Mouse (Mus musculus) forebrain, embryonic 14.5 days (tissue): ENCODE data around the gene Cdx2. TPM values are rescaled to one million over a fixed set of nuclear protein-coding genes. Genes with fewer than 3 reads are reported as not detected.

Experiments used
- ATAC-seq: fragments of 200-750 bp; cut with Nextera tagmentation; 2 replicates; pipeline ENCODE4 v1.8.0; 2017; ENCODE audit warnings: mild to moderate bottlenecking, moderate library complexity
- DNase-seq: peaks from one replicate; pipeline ENCODE4 v3.0.0-alpha.2; 2015; ENCODE audit warnings: low spot score
- H3K27ac ChIP-seq: fragments of 300-500 bp; sonication (generic); 2 replicates; pipeline ENCODE4 v1.5.1; 2014; ENCODE audit warnings: low read depth, mild to moderate bottlenecking, control low read depth, low read length, moderate library complexity
- H3K27me3 ChIP-seq: fragments of 300-500 bp; sonication (generic); replicated peaks from 2 replicates; pipeline ENCODE4 v1.6.1; 2014; ENCODE audit warnings: low read length, control low read depth, mixed read lengths; ENCODE audit not compliant: control insufficient read depth, insufficient read depth
- H3K36me3 ChIP-seq: fragments of 300-500 bp; sonication (generic); 2 replicates; pipeline ENCODE4 v1.6.1; 2014; ENCODE audit warnings: low read length, control low read depth; ENCODE audit not compliant: control insufficient read depth, insufficient read depth
- H3K4me1 ChIP-seq: fragments of 300-500 bp; sonication (generic); 2 replicates; pipeline ENCODE4 v1.6.1; 2014; ENCODE audit warnings: antibody characterized with exemption, low read length, control low read depth; ENCODE audit not compliant: control insufficient read depth, insufficient read depth
- H3K4me2 ChIP-seq: fragments of 300-500 bp; sonication (generic); 2 replicates; pipeline ENCODE4 v1.6.1; 2014; ENCODE audit warnings: mild to moderate bottlenecking, control low read depth, low read length
- H3K4me3 ChIP-seq: fragments of 300-500 bp; sonication (generic); 2 replicates; pipeline ENCODE4 v1.5.1; 2014; ENCODE audit warnings: low read depth, low read length, control low read depth
- H3K9ac ChIP-seq: fragments of 300-500 bp; sonication (generic); 2 replicates; pipeline ENCODE4 v1.6.1; 2014; ENCODE audit warnings: mild to moderate bottlenecking, low read length, control low read depth, moderate library complexity
- H3K9me3 ChIP-seq: fragments of 300-500 bp; sonication (generic); replicated peaks from 2 replicates; pipeline ENCODE4 v1.6.1; 2016; ENCODE audit warnings: low read length, control low read depth, mixed read lengths; ENCODE audit not compliant: control insufficient read depth
- WGBS: fragments of 180-500 bp; shearing (Covaris S2); extraction: QIAGEN DNeasy Blood & Tissue Kit; methylation state at CpG from one replicate; pipeline ENCODE4 v1.1.7; 2014; 5-methylcytosine and 5-hydroxymethylcytosine counted together
- polyA plus RNA-seq: library from polyadenylated mRNA; unstranded; fragments of >200 nt; fragmentation: Nextera tagmentation; extraction: Ambion mirVana; gene quantifications from 2 replicates; pipeline ENCODE4 v1.2.1, GENCODE M21; 2014

Gene Cdx2
- polyA plus RNA-seq, 1 experiment from 2014 or later = not detected

DNA sequence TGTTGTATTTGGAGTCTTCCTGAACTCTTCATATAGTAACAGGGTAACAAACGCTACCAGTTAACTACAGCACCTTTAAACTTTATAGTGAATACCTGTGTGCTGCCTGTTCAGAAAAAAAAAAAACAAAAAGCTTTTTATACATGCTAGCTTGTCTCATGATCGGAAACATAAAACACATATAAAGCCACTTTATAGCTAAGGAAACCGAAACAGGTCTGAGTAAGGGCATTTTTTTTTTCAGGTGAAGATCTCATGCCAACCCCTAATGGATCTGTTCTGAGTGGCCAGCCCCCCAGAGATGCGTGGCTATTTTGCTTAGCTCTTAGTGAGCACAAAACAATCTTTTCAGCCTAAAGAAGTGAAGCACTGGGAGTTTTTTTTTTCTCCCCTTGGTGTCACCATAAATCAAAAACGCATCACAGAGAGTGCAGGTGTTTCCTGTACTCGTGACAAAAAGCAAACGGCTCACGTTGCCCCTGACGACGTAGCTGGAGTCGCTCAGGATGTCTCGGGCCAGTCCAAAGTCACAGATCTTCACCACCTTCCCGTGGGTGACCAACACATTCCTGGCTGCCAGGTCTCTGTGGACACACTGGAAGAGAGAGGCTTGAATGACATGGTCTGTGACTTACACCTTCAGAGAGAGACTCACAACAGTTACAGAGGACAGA, 33.8 kb upstream of the Cdx2 start:
- no peak overlapping the region for H3K4me3 ChIP-seq
- no peaks in the 10 kb centered on the region for H3K27me3 ChIP-seq
- DNase-seq (no peak), ATAC-seq (no peak)
- H3K4me2 ChIP-seq = no peak overlapping the region
- no peaks in the 10 kb centered on the region for H3K36me3 ChIP-seq
- H3K27ac ChIP-seq = no peak overlapping the region
- 84% methylated on average over 13 of the region's 13 CpGs for WGBS
- H3K9me3 ChIP-seq = no peaks in the 10 kb centered on the region
- H3K4me1 ChIP-seq = no peaks in the 10 kb centered on the region
- no peak overlapping the region for H3K9ac ChIP-seq

GRCm38 (mm10) chr5:147339560-147339959, 32.5 kb upstream of the Cdx2 start:
- Histone ChIP-seq H3K4me2 (no peak overlapping the region), H3K36me3 (no peaks in the 10 kb centered on the region), H3K4me1 (no peaks in the 10 kb centered on the region), H3K9me3 (no peaks in the 10 kb centered on the region), H3K27me3 (no peaks in the 10 kb centered on the region), H3K27ac (no peak overlapping the region), H3K9ac (no peak overlapping the region), H3K4me3 (no peak overlapping the region)
- DNase-seq (no peak), ATAC-seq (no peak)
- 80% methylated on average over 11 of the region's 11 CpGs for WGBS

DNA sequence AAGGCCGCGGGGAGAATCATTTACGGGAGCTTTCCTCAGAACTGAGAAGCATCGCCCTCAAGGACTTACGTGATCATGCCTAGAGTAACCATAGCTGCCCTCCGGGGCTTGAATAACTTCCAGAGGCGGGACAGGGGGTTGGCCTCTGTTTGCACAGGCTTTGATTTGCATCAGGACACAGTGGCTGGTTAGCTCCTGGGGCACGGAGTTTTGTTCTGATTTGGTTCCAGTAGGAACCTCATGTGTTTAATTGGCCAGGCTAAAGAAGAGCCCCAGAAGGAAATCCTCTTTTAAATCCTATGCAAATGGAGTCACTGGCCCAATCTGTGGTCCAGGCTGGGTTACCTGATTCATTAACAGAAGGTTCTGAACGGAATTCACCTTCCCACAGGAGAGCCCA, 31.9 kb upstream of the Cdx2 start:
- Histone ChIP-seq H3K4me3 (no peak overlapping the region), H3K4me1 (no peaks in the 10 kb centered on the region), H3K27ac (no peak overlapping the region), H3K27me3 (no peaks in the 10 kb centered on the region), H3K36me3 (no peaks in the 10 kb centered on the region), H3K4me2 (no peak overlapping the region), H3K9me3 (no peaks in the 10 kb centered on the region), H3K9ac (no peak overlapping the region)
- WGBS = 57% methylated on average over 9 of the region's 9 CpGs
- no peak for DNase-seq
- ATAC-seq = no peak

DNA sequence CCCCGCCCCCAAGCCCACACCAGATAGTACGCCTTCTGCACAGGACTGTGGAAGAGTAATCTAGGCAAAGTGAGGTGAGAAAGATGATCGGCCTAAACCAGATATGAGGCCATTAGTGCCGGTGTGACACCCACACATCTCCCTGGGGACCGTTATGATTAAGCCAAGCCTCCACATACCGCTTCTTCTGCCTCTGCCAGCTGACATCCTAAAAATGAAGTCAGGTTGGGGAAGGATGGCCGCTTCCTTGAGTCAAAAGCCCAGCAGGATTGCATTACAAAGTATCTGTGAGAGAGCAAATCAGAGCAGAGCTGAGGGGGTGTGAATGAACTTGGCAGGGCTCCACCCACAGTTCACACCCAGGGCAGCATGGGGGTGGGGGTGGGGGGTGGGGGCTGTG, 25.6 kb upstream of the Cdx2 start:
- WGBS = 47% methylated on average over 7 of the region's 7 CpGs
- Histone ChIP-seq H3K4me1 (no peaks in the 10 kb centered on the region), H3K4me2 (no peak overlapping the region), H3K4me3 (no peak overlapping the region), H3K9ac (no peak overlapping the region), H3K27ac (no peak overlapping the region), H3K9me3 (no peaks in the 10 kb centered on the region), H3K27me3 (no peaks in the 10 kb centered on the region), H3K36me3 (no peaks in the 10 kb centered on the region)
- DNase-seq (no peak), ATAC-seq (no peak)

DNA sequence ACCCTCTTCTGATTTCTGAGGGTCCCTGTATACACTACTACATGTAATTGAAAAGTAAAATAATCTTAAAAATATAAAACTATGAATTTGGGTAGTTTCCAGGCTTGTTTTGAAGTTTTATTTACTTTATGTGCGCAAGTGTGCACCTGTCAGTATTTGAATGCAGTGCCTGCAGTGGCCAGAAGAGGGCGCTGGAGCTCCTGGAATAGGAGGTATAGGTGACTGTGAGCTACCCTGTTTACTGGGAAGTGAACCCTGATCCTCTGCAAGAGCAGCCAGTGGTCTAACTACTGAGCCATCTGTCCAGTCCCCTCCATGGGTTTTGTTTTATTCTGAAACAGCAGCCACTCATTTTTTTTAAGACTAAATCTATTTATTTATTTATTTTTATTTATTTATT, 24.5 kb upstream of the Cdx2 start:
- no peak for ATAC-seq
- 43% methylated on average over 2 of the region's 2 CpGs for WGBS

GRCm38 (mm10) chr5:147329946-147330345, 22.9 kb upstream of the Cdx2 start:
- Histone ChIP-seq H3K36me3 (no peaks in the 10 kb centered on the region), H3K9ac (no peak overlapping the region), H3K4me1 (no peaks in the 10 kb centered on the region), H3K27ac (no peak overlapping the region), H3K4me2 (no peak overlapping the region), H3K4me3 (no peak overlapping the region), H3K27me3 (no peaks in the 10 kb centered on the region), H3K9me3 (no peaks in the 10 kb centered on the region)
- WGBS = 82% methylated on average over 11 of the region's 11 CpGs
- no peak for ATAC-seq
- no peak for DNase-seq

More for the DNA sequence above, 24.5 kb upstream of the Cdx2 start:
- H3K4me3 ChIP-seq = no peak overlapping the region
- H3K9me3 ChIP-seq = no peaks in the 10 kb centered on the region
- peak; percentile 40 for DNase-seq
- no peak overlapping the region for H3K4me2 ChIP-seq
- H3K36me3 ChIP-seq = no peaks in the 10 kb centered on the region
- H3K4me1 ChIP-seq = no peaks in the 10 kb centered on the region
- H3K27me3 ChIP-seq = no peaks in the 10 kb centered on the region
- H3K27ac ChIP-seq = no peak overlapping the region
- no peak overlapping the region for H3K9ac ChIP-seq

DNA sequence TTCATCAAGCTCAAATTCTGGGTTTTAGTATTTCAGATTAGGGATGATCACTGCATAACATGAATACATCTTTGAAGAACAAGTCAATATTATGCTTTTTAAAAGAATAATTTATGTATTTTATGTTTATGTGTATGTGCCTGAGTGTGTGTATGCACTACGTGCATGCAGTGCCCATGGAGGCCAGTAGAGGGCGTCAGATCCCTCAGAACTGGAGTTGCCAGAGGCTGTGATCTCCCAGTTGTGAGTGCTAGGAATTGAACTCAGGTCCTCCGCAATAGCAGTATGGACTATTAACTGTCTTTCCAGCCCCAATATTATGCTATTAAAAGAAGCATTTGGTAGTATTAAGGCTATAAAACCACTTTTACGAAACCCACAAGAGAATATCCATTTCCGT, 20.6 kb upstream of the Cdx2 start:
- no peaks in the 10 kb centered on the region for H3K4me1 ChIP-seq
- no peak overlapping the region for H3K4me3 ChIP-seq
- WGBS = 88% methylated on average over 5 of the region's 5 CpGs
- H3K27me3 ChIP-seq = no peaks in the 10 kb centered on the region
- no peak for DNase-seq
- no peak overlapping the region for H3K27ac ChIP-seq
- no peaks in the 10 kb centered on the region for H3K36me3 ChIP-seq
- no peak for ATAC-seq
- no peaks in the 10 kb centered on the region for H3K9me3 ChIP-seq
- H3K9ac ChIP-seq = no peak overlapping the region
- H3K4me2 ChIP-seq = no peak overlapping the region

DNA sequence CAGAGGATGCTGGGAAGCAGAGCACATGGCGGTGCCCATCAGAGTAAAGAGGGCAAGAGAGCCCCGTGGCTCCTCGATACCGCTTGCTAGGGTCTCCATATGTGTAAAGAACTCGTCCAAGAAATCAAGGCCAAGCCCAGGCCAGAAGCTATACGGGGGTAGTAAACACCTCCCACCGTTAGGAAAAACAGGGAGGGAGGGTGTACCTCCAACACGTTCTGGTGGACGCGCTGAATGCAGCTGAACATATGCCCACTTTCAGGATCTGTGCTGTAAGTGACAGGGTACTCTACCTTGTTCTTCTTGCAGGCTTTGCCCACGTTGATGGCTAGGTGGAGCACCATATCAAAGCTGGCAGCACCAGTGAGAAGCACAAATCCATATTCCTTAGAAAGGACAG, 18.9 kb upstream of the Cdx2 start:
- Histone ChIP-seq H3K4me1 (no peaks in the 10 kb centered on the region), H3K9me3 (no peaks in the 10 kb centered on the region), H3K9ac (no peak overlapping the region), H3K4me3 (no peak overlapping the region), H3K4me2 (no peak overlapping the region), H3K27me3 (peaks cover 13% of the 10 kb centered on the region), H3K27ac (no peak overlapping the region), H3K36me3 (no peaks in the 10 kb centered on the region)
- ATAC-seq (no peak), DNase-seq (no peak)
- WGBS = 70% methylated on average over 11 of the region's 11 CpGs

DNA sequence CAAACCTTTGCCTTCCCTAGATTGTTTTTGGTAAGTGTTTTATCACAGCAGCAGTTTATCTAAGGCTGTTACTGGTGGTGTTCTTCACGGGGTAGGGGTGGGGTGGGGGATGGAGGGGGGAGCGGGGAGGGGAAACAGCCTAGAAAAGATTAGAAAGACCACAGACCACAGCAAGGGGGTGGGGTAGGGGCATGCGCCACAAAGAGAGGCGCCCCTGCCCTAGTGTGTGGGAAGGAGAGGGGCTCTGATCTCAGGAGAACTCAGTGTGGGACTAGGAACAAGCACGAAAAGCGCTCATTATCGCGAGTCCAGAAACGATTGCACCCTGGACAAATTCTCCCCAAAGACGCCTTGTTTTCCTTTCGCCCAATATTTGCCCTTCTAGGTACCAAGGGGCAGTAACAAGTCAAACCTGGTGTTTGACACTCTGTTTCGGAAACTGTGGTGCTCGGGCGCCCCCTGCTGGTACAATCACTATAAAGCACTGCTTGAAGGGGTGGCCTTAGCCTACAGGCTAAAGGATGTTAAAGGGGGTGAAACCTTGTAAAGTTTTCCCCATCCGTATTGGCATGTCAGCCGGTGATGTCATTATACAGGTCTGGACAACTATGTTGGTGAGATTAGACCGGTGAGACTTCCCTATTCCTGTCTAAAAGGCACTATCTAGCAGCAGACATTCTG, 16.3 kb upstream of the Cdx2 start:
- no peaks in the 10 kb centered on the region for H3K4me1 ChIP-seq
- H3K4me3 ChIP-seq = no peak overlapping the region
- no peaks in the 10 kb centered on the region for H3K9me3 ChIP-seq
- DNase-seq (peak; percentile 72), ATAC-seq (peak; percentile 50; the same call in 1 of the 2 replicates)
- no peak overlapping the region for H3K9ac ChIP-seq
- H3K27ac ChIP-seq = no peak overlapping the region
- no peak overlapping the region for H3K4me2 ChIP-seq
- H3K27me3 ChIP-seq = peaks cover 25% of the 10 kb centered on the region
- WGBS = 22% methylated on average over 17 of the region's 17 CpGs
- H3K36me3 ChIP-seq = no peaks in the 10 kb centered on the region
